Mouse (Mus musculus) right cerebral cortex, postnatal 25 days (tissue): ENCODE measurements around the gene Zfp804b.
"Not testable (repeated sequence)": the region's sequence is repeated elsewhere in the genome, so short reads cannot be mapped to it uniquely, and the experiment has no call there.

ENCODE experiments used
- DNase-seq: peaks from one replicate; pipeline ENCODE4 v3.0.0; 2022

The Zfp804b gene

GRCm38 (mm10) chr5:7344145-7345010 is at the start of gene Zfp804b:
TSS of gene Zfp804b (minus strand) at chr5:7344756.
- DNase-seq, result peak; percentile 56

DNA sequence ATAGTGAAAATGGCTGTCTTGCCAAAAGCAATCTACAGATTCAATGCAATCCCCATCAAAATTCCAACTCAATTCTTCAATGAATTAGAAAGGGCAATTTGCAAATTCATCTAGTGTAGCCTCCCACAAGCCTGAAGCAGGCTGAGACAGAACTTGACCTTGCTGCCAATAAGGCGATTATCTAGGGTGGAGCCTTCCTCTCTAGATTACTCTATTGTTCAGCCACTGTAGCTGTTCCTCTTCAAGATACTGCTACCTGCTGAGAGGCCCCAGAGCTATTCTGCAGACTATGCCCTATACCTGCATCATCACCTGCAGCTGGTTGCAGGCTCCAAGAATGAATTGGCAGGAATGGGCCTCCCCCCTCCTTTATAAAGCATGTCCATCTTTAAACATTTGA is 20.1 kb upstream of the Zfp804b start:
- DNase-seq, result not testable (repeated sequence)

DNA sequence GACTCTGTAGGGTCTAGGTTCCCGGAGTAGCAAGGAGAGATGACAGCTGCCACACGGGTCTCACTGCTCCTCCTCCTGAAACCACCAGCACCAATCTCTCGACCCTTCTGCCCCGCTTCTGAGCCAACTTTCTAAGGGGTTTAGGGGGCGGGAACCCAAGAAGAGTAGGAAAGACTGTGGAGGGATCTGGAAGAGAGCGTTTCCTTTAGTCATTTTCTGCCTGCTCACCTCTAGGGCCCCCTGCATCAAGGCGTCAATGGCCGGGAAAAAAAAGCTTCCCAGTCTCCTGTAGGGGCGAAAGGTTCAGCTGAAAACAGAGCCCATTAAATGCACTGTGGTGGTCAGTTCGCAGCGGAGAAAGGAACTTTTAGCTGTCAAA is 444 bp upstream of the Zfp804b start:
- no peak for DNase-seq

DNA sequence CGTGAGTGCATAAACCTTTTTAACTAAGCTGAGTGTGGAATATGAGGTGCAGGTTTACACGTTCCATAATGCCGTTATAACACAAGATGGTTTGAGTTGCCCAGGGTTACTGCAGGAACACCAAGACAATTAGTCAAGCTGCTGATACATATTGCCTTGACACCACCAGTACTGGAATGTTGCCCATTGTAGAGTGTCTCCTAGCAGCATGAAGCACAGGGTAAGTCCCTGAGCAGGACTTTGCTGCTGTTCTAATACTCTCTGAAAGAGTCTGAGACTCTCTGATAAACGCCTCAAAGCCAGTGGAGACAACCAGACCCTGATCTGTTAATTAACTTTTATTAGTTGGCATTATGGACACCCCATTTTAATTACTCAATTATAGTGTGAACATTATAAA is 19.0 kb downstream of the Zfp804b start:
- no peak for DNase-seq

DNA sequence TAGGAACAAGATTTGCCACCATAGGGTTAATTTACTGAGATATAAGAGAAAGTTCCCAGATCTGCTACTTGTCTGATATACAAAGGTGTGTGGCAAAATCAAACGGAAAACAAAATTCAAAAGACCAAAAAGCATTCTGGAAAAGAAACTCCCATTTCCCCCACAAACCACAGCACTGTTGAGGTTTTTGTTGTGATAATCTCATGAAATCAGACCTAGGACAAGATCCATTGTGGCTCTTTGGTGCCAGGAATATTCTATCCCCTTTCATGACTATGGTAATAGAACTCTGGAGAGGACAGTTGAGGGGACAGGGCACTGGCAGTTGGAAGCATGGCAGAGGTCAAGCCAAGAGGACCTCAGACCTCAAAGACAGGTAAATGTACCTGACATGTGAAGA is 40.7 kb downstream of the Zfp804b start, which contains the start of gene Tex47:
Gene Tex47 (plus strand): TSS at position 301 of the 400 bp plus-strand sequence.
- DNase-seq, result no peak

- no peak for DNase-seq
Observed at GRCm38 (mm10) chr5:7302969-7303368, 41.6 kb downstream of the Zfp804b start.

GRCm38 (mm10) chr5:7284336-7284735 is 60.2 kb downstream of the Zfp804b start:
- no peak for DNase-seq

GRCm38 (mm10) chr5:7276659-7277455 is 67.7 kb downstream of the Zfp804b start:
- DNase-seq, result no peak

GRCm38 (mm10) chr5:7177589-7177988 is 167.0 kb downstream of the Zfp804b start:
- DNase-seq, result no peak

GRCm38 (mm10) chr5:7139658-7140057 is 204.9 kb downstream of the Zfp804b start:
- DNase-seq, result no peak

DNA sequence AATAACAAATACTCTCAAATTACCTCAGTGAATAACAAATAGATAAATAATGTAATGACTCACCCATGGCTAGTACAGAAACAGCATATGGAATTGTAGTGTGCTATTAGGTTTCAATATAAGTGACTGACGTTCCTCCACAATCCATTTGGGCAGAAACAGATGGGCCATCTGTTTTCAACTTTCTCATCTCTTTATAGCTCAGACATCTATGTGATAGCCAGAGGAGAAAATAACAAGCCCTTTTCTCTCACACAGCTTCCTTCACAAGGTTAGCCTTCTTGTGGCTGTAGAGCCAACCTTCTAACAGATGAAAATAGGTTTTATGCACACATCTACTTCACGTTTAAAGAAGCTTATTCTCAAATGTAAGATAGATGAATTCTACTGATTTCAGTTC is 242.2 kb downstream of the Zfp804b start:
- DNase-seq, result no peak

DNA sequence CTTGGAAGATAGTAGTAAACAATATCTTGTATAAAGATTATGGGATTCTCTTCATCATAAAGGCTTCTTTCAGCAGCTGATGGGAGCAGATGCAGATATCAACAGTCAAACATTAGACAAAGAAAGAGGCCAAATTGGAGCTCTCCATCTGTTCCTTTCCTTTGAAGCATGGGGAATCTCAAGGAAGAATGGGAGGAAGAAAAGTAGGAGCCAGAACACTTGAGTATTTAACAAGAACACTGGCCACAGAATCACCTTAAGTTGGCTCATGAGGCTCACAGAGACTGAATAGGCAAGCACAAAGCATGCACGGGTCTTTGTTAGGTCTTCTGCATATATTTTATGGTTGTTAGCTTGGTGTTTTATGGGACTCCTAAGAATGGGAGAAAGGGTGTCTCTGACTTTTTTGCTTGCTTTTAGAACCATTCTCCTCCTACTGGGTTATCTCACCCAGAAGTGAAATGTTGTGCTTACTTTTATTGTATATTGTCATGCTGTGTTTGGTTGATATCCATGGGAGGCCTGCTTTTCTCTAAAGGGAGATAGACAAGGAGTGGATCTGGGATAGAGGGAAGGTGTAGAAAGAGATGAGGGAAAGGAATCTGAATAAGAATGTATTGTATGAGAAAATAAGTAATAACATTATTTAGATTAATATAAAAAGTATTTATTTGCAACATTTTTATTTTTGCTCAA is 270.5 kb downstream of the Zfp804b start:
- no peak for DNase-seq

DNA sequence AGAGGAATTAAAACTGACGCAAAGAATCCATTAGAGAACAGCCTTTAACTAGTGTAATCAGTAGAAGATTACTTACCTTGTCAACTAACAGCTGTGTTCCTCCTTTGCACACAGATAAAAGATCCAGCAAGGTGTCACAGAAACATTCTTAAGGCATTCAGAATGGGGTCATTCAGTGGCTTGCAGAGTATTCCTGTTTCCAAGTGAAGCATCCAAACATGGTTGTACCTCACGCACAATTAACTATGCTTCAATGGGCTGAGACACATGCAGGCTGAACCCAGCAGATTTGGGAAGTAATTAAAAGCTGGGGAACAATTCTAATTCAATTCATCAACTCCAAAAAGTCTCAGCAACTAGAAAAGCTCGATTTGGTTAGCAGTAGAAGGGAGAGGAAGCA is 337.1 kb downstream of the Zfp804b start:
- no peak for DNase-seq

DNA sequence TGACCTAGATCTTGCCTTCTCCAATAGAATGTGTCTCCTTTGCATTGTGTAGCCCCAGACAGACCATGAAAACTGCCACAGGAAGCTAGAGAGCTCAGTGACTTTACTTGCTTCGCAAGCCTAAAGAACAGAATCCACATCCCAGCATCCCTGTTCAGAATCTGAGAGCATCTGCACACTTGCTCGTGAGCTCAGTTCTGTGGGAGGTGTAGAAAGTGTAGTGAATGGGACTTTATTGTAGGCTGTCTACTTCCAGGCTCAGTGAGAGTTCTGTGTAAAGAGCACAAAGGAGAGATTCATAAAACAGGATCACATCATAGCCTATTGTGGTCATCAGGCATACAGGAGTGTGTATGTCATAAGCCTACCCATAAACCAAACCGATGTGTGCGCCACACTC is 360.6 kb downstream of the Zfp804b start:
- DNase-seq, result no peak

DNA sequence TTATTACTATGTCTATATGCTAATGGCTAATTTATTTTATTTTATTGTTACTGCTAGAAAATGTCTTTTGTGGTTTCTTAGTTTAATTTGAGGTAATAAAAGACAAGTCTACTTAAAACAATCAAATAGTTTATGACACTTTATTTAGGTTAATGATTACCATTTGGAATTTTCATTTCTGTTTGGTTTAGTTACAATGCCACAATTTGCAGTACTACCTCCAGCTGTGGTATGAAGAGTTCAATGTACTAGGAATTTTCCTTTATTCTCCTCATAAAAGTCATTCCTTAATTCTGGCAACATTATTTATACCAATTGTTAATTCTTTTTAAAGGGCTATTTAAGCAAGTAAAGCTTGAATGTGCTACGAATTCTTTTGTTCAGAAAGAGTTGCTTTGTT is 409.7 kb downstream of the Zfp804b start:
- no peak for DNase-seq

DNA sequence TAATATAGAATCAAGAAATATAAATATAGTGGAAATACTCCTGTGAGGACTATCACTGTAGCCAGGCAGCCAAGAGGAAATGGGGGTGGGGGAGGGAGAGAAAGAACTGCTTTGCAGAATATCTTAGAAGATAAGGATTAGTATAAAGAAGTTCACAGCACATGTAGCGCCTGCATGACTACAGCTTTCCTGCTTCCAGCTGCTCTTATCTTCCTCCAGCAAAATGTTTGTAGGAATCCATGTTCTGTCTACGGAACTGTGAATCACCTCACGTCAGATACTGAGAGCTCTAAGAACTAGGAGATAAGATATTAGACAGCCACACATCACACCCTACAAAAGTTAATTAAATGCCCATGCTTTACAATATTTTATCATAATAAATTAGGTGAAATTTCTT is 433.3 kb downstream of the Zfp804b start:
- no peak for DNase-seq

GRCm38 (mm10) chr5:6881396-6881795 is 463.2 kb downstream of the Zfp804b start:
- DNase-seq, result no peak

DNA sequence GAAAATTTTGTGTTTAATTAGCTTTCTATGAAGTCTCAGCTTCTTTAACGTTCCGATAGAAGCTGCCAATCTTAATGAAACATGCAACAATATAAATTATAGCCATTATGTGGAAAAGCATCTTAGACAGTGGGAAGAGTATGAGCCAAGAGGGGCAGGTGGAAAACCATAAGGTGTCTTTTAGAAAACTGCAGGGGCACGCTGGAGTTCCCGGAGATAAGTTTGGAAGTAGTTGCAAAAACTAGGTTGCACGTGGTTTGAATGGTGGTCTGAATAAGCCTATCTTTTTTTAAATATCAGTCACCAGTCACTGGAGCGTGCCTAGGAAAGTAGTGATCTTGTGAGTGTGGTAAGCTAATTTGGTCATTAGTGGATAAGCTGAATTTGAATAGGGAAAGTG is 473.0 kb downstream of the Zfp804b start:
- DNase-seq, result no peak

GRCm38 (mm10) chr5:6870970-6871369 is 473.6 kb downstream of the Zfp804b start:
- DNase-seq, result no peak

- DNase-seq, result no peak
Observed at GRCm38 (mm10) chr5:6795396-6795795, 549.2 kb downstream of the Zfp804b start.

GRCm38 (mm10) chr5:6769357-6769892 is 575.1 kb downstream of the Zfp804b start:
- no peak for DNase-seq
